Mouse (Mus musculus) ES-E14 (cell line): ENCODE results near the gene Igf2r.

Experiments used
- HCFC1 ChIP-seq: IDR thresholded peaks from 2 replicates; pipeline ENCODE4 v1.6.1; 2012; ENCODE audit warnings: low read length, inconsistent platforms, borderline replicate concordance; ENCODE audit not compliant: insufficient read depth
- MAFK ChIP-seq: IDR thresholded peaks from 2 replicates; pipeline ENCODE4 v1.6.1; 2014; ENCODE audit warnings: mild to moderate bottlenecking, low read depth, low read length, inconsistent platforms; ENCODE audit not compliant: insufficient read depth
- ZC3H11A ChIP-seq: IDR thresholded peaks from 2 replicates; pipeline ENCODE4 v1.6.1; 2012; ENCODE audit warnings: low read depth, mild to moderate bottlenecking, inconsistent platforms, low read length, borderline replicate concordance
- ZNF384 ChIP-seq: IDR thresholded peaks from 2 replicates; pipeline ENCODE4 v1.6.1; 2012; ENCODE audit warnings: low read depth, low read length, inconsistent platforms

DNA sequence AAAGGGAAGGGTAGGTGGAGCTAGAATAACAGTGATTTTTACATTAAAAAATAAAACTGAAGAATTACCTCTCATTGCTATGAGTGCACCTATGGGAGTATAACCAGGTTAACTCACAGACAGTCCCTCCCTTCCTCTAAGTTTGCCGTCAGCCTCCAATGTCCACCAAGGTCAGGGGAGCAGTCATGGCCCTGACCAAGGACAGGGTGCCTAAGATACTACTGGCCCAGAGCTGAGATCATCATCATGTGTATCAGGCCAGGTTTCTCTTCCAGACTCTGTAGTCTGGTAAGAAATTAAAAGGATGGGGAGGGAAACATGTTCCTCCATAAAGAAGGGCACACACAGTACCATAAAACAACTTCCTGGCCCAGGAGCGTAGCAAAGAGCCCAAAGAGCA is 58.5 kb downstream of the Igf2r start:
- TF ChIP-seq ZC3H11A, result no peak
- no peak for TF ChIP-seq MAFK
- no peak for TF ChIP-seq HCFC1
- no peak for TF ChIP-seq ZNF384
